Mouse (Mus musculus) brain, embryonic 14.5 days (tissue): ENCODE data around the gene Smarcad1. TPM values are rescaled to one million over a fixed set of nuclear protein-coding genes. Genes with fewer than 3 reads are reported as not detected.
"Not testable (repeated sequence)": the region's sequence is repeated elsewhere in the genome, so short reads cannot be mapped to it uniquely, and the experiment has no call there.

Experiments used
- DNase-seq: peaks from one replicate; pipeline ENCODE4 v3.0.0-alpha.2; 2011; ENCODE audit warnings: low read depth
- CTCF ChIP-seq: fragments of 200-500 bp; IDR thresholded peaks from 2 replicates; pipeline ENCODE4 v1.5.1; 2012; ENCODE audit warnings: inconsistent platforms, mild to moderate bottlenecking, moderate library complexity, borderline replicate concordance; ENCODE audit not compliant: insufficient read depth, insufficient read length; ENCODE audit errors: extremely low read depth
- POLR2A ChIP-seq: fragments of 200-500 bp; IDR thresholded peaks from 2 replicates; pipeline ENCODE4 v1.6.1; 2012; ENCODE audit warnings: mild to moderate bottlenecking, inconsistent platforms, borderline replicate concordance; ENCODE audit not compliant: poor library complexity, insufficient read depth, insufficient read length, severe bottlenecking; ENCODE audit errors: extremely low read depth
- polyA plus RNA-seq: library from polyadenylated mRNA; depleted of rRNA; stranded (reverse); fragments of >200 nt; gene quantifications from 2 replicates; pipeline ENCODE4 v1.2.3, GENCODE M21; 2012

Smarcad1 gene
- polyA plus RNA-seq, 1 experiment: 81.8 TPM

DNA sequence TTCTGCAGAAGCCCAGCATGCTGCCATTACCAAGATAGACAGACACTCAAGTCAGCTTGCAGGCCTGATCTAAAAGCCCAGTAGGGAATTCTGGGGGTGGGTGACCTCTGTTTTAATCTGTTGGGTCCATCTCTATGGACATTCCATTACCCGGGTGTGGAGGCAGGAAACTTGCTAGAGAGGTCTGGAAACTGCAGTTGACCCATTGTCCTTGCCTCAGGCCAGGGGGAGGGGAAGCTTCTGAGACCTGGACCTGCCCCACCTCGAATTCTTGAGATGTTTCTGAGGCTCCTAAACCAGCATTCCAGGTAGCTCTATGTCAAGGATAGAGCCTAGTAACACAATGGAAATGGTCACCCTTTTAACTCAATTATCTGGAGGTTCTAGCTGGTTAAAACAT, 17.7 kb upstream of the Smarcad1 start:
- DNase-seq: no peak
- TF ChIP-seq CTCF (no peak), POLR2A (no peak)

DNA sequence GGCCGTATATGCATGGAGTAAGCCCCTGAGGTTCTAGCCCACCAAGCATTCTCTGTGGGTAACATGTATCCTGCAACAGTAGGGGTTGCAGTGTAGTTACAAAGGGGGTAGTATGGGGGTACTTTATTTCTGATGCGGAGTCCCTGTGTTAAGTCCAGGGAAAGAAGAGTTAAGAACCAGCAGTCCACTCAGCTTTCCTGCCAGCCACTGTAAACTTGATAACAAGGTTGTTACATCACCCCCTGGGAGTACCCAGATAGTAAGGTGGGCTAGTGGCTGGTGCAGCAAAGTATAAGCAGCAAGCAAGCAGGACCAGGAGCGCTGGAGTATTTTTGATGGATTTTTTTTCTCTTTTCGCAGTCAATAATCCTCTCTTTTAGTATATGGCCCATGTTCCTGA, 17.3 kb upstream of the Smarcad1 start:
- TF ChIP-seq CTCF (no peak), POLR2A (no peak)
- no peak for DNase-seq

DNA sequence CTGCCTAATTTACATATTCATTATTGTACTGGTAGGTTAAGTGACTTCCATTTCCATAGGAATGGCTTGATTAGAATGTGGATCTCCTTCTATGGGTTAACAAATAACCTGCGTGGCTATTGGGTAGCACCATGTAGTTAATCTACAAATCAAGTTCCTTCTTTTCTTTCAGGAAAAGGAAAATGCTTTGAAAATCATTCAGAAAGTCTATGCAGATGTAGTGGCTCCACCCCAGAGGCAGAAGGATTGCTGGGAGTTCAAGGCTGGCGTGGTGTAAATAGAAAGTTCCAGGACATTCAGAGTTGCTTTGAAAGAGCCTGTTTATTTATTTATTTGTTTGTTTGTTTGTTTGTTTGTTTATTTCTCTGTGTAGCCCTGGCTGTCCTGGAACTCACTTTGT, 7.7 kb upstream of the Smarcad1 start:
- no peak for DNase-seq
- TF ChIP-seq POLR2A (no peak), CTCF (no peak)

DNA sequence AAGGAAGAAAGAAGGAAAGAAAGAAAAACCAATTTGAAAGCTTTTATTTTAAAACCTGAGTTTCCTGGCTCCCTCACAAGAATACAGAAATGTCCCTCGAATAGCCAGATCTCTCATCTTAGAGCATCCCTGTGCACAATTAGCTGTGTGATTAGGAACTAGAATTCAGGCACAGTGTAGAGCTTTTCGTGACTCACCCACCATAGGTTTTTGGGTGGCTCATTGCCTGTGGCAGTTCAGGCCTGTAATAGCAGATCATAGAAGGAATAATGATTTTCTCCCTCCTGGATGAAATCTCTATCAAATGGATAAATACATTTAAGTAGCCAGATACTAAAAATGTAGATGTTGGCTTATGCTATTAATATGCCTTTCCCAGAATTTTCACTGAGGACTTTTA, 6.9 kb upstream of the Smarcad1 start:
- no peak for DNase-seq

DNA sequence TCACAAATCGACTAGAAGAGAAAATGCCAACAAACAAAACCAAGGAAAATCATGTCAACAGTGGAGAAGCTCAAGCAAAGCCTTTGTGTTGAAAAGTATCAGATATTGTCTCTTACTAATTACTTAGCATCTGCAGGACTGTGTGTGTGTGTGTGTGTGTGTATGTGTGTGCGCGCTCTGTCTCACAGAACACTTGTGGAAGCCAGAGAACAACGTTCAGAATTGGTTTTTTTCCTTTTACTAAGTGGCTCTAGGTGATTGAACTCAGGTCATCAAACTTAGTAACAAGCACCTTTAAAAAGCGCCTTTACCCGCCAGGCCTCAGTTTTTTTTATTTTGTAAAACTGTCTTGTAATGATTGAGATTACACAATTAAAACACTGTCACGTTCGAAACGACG, 451 bp upstream of the Smarcad1 start:
- DNase-seq: no peak
- TF ChIP-seq CTCF (no peak), POLR2A (no peak)

More for the DNA sequence above, 6.9 kb upstream of the Smarcad1 start:
- TF ChIP-seq POLR2A (no peak), CTCF (no peak)

DNA sequence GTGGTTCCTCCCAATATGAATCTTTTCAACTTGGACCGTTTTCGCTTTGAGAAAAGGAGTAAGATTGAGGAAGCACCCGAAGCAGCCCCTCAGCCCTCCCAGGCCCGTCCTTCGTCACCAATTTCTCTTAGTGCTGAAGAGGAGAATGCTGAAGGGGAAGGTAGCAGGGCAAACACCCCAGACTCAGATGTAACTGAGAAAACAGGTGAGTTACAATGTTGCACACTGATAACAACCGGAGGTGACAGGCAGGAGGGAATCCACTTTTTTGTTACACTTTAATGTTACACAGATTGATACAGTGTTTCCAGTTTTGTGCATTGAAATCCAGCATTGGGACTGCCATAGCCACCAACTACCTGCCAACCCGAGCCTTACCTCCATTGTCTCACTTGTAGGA, 858 bp downstream of the Smarcad1 start:
- peak; percentile 34 for DNase-seq
- TF ChIP-seq CTCF (no peak), POLR2A (no peak)

DNA sequence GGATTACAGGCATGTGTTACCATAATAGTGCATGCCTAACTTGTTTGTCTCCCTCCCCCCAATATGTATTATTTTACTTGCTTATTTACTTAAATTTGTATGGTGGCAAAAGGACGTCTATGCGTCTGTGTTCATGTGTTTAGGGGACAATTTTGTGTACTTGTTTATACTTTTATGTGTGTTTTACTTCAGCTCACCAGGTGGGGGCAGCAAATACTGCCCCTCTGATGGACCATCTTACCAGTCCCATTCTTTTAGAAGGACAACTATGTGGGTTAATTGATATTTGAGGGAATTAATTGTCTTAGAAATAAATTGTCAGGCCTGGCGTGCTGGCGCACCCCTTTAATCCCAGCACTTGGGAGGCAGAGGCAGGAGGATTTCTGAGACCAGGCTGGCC, 6.7 kb downstream of the Smarcad1 start:
- DNase-seq: no peak
- TF ChIP-seq POLR2A (no peak), CTCF (peak; percentile 2; the same call in 1 of the 2 replicates)

DNA sequence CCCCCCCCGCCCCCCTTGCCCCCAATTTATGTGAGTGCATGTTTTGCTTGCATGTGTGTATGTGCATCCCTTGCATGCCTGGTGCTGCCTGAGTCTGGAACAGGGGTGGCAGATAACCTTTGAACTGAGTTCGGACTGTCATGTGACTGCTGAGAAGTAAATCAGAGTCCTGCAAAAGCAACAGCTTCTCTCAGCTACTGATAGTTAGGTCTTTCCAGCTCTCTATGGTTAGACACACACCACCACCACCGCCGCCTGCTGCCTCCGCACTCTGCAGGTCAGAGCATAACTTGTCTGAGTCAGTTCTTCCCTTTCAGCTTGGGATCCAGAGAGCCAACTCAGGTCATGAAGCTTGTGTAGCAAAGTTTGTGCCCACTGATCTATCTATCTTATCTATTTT, 14.2 kb downstream of the Smarcad1 start:
- no peak for DNase-seq
- TF ChIP-seq CTCF: no peak
- TF ChIP-seq POLR2A: no peak

DNA sequence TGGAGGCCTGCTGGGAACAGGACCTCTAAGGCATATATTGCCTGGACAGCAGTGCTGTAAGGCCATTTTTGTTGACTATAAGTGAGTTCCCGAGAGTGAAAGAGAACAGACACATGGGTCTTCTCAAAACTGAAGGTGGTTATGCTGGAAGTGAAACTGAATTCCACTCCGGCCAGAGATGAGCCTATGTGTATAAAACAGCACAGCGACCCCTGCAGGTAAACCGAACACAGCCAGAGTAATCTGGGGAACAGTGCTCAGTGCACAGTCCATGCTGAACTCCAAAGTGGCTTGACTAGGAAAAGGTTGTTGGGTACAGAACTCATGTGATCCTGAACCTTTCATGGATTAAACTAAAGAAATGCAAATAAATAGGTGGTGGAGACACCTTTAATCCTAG, 14.8 kb downstream of the Smarcad1 start:
- not testable (repeated sequence) for DNase-seq

DNA sequence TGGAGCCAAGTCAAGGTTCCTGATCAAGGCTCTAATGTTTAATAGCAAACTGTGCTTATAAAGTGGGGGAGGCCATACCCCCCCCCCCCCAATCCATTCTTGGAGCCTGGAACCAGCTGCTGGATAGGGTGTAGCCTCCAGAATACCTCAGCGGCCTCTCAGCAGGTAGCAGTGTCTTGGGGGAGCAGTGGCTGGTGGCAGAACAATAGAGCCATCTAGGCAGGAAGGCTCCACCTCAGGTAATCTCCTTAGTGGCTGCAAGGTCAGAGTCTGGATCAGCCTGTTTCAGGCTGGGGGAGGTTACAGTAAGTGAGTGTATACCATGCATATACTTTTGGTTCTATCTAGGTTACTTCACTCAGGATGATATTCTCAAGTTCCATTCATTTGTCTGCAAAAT, 18.7 kb downstream of the Smarcad1 start:
- no peak for DNase-seq
- TF ChIP-seq POLR2A: no peak
- TF ChIP-seq CTCF: no peak

DNA sequence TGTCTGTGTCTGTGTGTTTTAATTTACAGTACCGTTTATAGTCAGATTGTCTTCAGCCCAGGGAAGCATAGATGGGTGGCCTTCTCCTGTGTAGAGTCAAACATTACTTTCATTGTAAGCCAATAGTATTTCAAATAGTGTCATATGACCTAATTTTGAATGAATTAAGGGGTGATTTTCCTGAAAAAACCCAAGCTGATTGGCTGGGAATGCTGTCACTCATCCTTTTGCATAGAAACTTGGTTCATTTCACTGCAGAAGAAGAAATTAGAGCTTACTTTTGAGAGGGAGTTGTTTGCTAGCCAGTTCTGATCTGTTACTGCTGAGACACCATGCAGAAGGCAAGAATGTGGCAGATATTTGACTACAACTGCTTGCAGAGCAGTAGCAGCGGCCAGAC, 32.8 kb downstream of the Smarcad1 start:
- peak; percentile 31 for DNase-seq

DNA sequence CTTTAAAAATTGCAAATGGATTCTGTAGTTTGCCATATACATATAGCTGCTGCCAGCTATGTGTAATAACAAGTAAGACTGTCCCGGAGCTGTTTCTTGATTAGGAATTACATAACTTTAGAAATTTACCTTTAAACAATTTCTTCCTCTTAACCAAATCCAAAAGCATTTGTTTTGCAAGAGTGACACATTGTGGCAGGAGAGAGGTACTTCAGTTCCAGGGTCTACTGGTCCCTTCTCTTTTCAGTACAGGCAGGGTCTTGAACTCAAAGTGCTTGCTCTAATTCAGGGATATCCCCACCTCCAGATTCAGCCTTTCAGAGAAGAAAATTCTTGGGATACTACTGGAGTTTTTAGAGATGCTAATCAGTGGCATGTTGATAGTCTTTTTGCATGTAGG, 36.8 kb downstream of the Smarcad1 start:
- DNase-seq: peak; percentile 48
- TF ChIP-seq POLR2A: no peak
- TF ChIP-seq CTCF: peak; percentile 30; the same call in 1 of the 2 replicates

More for the DNA sequence above, 32.8 kb downstream of the Smarcad1 start:
- no peak for TF ChIP-seq POLR2A
- TF ChIP-seq CTCF: no peak

DNA sequence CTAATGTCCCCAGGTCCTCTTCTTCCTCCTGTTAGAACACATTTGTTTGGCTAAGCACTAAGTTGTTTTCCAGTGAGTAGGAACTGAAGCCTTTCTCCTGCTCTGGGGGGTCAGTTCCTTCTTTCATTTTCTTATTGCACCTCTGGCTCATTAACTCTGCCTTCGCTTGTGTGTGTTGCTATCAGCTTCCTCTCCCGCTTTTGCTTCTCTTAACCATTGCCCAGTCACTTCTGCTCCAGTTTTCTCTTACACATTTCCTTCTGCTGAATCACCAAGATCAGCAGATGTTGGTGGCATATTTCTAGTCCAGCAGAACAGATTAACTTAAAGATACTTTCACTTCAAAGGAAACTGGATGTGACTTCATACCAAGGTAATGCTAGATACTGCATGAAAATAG, 72.5 kb downstream of the Smarcad1 start:
- no peak for TF ChIP-seq CTCF

More for the DNA sequence above, 72.5 kb downstream of the Smarcad1 start:
- no peak for DNase-seq
